Mouse (Mus musculus): ENCODE results near the gene Rrp8.

- TF ChIP-seq GATA1 (IDR thresholded peaks at IDR 0.05; ENCODE audit: borderline replicate concordance, low read length) (no peak), FLI1 (IDR thresholded peaks at IDR 0.05; ENCODE audit: low read length) (no peak)
Measured at GRCm38 (mm10) chr7:105736911-105737521, at the start of gene Rrp8.

Measured in megakaryocyte, embryonic 14.5 days (primary cell).